Mouse (Mus musculus): ENCODE measurements around the gene Oscp1. TPM values are rescaled to one million over a fixed set of nuclear protein-coding genes. Genes with fewer than 3 reads are reported as not detected.
A peak's percentile ranks its signal among the peaks of the same experiment; 100 is the strongest.
"Not testable (repeated sequence)": the region's sequence is repeated elsewhere in the genome, so short reads cannot be mapped to it uniquely, and the experiment has no call there.

Gene Oscp1
- polyA plus RNA-seq, 1 experiment from 2014 or later, result 22.8 TPM

DNA sequence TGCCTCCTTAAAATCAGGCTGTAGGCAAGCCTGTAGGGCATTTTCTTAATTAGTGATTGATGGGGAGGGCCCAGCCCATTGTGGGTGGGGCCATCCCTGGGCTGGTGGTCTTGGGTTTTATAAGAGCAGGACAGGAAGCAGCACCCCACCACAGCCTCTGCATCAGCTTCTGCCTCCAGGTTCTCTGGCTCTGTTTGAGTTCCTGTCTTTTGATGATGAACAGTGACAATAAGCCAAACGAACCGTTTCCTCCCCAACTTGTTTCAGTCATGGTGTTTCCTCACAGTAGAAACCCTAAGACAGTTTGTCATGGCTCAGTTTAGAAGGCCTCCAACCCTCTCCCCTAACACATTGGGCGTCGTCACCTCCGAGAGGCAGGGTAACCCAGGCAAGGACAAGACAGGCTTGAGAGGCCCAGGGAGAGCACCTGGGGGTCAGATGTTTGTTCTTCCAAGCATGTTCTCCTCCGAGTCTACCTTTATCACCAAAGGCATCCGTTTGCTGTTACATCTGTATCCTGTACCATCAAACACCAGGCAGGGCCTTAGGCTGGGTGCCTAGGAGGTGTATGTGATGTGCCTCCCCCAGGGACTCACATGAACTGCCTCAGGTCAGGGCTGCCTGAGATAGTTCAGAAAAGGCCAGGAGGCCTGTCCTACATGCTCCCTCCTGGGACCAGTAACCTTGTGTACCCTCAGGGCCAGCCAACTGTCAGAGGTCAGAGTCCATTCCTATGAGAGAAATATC is 31.9 kb downstream of the Oscp1 start:
- no peak overlapping the region for H3K4me3 ChIP-seq
- 0 out of 2 replicates have a peak overlapping the region, but pooled peaks have one; percentile 4 for H3K9ac ChIP-seq
- no peaks in the 10 kb centered on the region for H3K27me3 ChIP-seq
- 63% methylated on average over 7 of the region's 7 CpGs for WGBS
- H3K4me1 ChIP-seq, result no peaks in the 10 kb centered on the region
- no peak overlapping the region for H3K4me2 ChIP-seq
- H3K9me3 ChIP-seq, result no peaks in the 10 kb centered on the region
- no peak for ATAC-seq (ENCODE audit: borderline replicate concordance, extremely low read depth, low FRiP score, low TSS enrichment)
- no peak overlapping the region for H3K27ac ChIP-seq
- no peaks in the 10 kb centered on the region for H3K36me3 ChIP-seq

DNA sequence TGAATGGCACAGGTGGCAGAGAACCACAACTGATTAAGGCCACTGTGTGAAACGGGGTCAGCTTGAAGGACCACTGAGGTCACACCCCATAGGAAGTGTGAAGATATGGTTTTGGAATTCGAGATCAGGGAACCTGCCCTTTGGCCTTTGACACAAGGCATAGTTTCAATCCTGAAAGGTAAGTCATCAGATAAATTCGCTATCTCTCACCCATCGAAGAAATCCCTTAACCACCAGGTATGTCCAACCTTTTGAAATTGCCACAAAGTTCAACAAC is 32.4 kb downstream of the Oscp1 start:
- no peak overlapping the region for H3K4me3 ChIP-seq
- ATAC-seq (ENCODE audit: borderline replicate concordance, extremely low read depth, low FRiP score, low TSS enrichment), result no peak
- H3K9me3 ChIP-seq, result no peaks in the 10 kb centered on the region
- 69% methylated on average over 4 of the region's 4 CpGs for WGBS
- H3K9ac ChIP-seq, result no peak overlapping the region
- no peak overlapping the region for H3K27ac ChIP-seq
- no peak overlapping the region for H3K4me2 ChIP-seq
- H3K27me3 ChIP-seq, result no peaks in the 10 kb centered on the region
- H3K4me1 ChIP-seq, result no peaks in the 10 kb centered on the region
- no peaks in the 10 kb centered on the region for H3K36me3 ChIP-seq

DNA sequence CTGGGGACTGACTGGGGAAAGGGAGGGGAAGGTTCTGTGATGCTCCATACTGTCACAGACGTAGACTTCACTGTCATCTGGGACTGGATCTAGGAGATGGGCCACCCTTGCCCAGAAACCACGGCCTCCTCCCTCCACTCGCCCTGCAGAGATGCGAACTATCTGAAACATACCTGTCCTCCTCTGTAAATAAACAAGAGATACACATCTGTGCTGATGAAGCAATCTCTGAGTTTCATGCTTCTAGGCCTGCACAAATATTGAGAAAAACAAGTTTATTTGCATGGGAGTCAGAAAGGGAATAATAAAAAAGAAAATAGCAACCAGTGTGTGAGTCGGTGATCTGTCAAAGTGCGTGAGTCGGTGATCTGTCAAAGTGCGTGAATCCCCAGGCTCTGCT is 33.5 kb downstream of the Oscp1 start:
- 70% methylated on average over 8 of the region's 8 CpGs for WGBS
- peaks cover under 1% of the 10 kb centered on the region; the same call in 1 of the 2 replicates for H3K4me1 ChIP-seq
- ATAC-seq (ENCODE audit: borderline replicate concordance, extremely low read depth, low FRiP score, low TSS enrichment), result no peak
- H3K9ac ChIP-seq, result no peak overlapping the region
- H3K4me2 ChIP-seq, result no peak overlapping the region
- H3K27ac ChIP-seq, result no peak overlapping the region
- H3K4me3 ChIP-seq, result no peak overlapping the region
- no peaks in the 10 kb centered on the region for H3K36me3 ChIP-seq
- no peaks in the 10 kb centered on the region for H3K27me3 ChIP-seq
- no peaks in the 10 kb centered on the region for H3K9me3 ChIP-seq

DNA sequence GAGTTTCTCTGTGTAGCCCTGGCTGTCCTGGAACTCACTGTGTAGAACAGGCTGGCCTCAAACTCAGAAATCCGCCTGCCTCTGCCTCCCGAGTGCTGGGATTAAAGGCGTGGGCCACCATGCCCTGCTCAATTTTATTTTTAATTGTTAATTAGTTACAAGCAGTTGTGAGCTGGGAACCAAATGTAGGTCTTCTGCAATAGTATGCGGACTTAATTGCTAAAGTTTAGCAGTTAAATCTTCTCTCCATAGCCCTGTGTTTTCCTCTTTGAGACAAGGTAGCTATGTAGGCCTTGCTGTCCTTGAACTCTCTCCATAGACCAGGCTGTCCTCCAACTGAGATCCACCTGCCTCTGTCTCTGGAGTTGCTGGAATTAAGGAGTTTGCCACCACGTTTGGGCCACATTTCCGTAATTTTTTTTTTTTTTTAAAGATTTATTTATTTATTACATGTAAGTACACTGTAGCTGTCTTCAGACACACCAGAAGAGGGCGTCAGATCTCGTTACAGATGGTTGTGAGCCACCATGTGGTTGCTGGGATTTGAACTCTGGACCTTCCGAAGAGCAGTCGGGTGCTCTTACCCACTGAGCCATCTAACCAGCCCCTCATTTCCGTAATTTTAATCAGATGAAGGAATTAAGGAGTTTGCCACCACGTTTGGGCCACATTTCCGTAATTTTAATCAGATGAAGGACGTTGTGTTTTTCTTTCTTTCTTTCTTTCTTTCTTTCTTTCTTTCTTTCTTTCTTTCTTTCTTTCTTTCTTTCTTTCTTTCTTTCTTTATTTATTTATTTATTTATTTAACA is 37.5 kb downstream of the Oscp1 start:
- 52% methylated on average over 14 of the region's 14 CpGs for WGBS
- not testable (repeated sequence) for ATAC-seq (ENCODE audit: borderline replicate concordance, extremely low read depth, low FRiP score, low TSS enrichment); H3K4me1 ChIP-seq; H3K27ac ChIP-seq; H3K27me3 ChIP-seq; H3K36me3 ChIP-seq; H3K9me3 ChIP-seq; H3K9ac ChIP-seq
- Histone ChIP-seq H3K4me2 (peak overlapping the region; percentile 60), H3K4me3 (peak overlapping the region; percentile 65)

DNA sequence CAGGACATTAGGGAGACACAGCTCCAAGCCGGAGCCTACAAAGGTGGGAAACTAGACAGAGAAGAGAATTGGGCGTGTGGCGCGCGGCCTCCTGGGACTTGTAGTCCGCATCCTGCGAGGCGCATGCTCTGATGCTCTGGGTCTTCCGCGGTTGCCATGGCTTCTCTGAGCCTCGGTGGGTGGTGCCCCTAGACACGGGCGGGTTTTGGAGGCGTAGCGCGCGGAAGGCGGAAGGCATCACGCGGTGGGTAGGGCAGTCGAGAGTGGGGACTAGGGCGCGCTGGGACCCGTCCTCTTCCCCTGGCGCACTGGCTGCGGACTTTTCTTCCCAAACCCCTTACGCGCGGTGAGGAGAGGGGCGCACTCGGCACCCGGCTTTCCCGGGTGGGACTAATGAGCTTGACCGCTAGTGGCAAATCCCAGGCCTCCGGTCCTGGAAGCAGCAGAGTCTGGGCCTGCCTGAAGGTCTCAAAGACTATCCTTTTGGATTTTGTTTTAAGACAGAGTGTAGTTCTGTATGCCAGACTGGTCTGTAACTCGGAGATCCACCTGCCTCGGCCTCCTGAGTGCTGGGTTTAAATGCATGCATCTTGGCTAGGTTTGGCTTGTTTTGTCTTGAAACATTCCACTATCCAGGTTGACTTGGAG is 38.2 kb downstream of the Oscp1 start, which contains the start of gene Lsm10:
Lsm10 (plus strand) TSS at position 160 of the 648 bp plus-strand sequence.
- H3K27me3 ChIP-seq, result no peaks in the 10 kb centered on the region
- 0 out of 2 replicates have a peak, but pooled peaks cover 7% of the 10 kb centered on the region for H3K36me3 ChIP-seq
- peaks cover 9% of the 10 kb centered on the region; the same call in 1 of the 2 replicates for H3K4me1 ChIP-seq
- peak; percentile 98 for ATAC-seq (ENCODE audit: borderline replicate concordance, extremely low read depth, low FRiP score, low TSS enrichment)
- peak within 1 kb of the TSS; percentile 60 for H3K4me2 ChIP-seq
- H3K27ac ChIP-seq, result peak within 1 kb of the TSS; percentile 61; the same call in 1 of the 2 replicates
- WGBS, result 2% methylated on average over 37 of the region's 37 CpGs
- H3K9me3 ChIP-seq, result no peaks in the 10 kb centered on the region
- peak within 1 kb of the TSS; percentile 65 for H3K4me3 ChIP-seq
- H3K9ac ChIP-seq, result peak within 1 kb of the TSS; percentile 71

DNA sequence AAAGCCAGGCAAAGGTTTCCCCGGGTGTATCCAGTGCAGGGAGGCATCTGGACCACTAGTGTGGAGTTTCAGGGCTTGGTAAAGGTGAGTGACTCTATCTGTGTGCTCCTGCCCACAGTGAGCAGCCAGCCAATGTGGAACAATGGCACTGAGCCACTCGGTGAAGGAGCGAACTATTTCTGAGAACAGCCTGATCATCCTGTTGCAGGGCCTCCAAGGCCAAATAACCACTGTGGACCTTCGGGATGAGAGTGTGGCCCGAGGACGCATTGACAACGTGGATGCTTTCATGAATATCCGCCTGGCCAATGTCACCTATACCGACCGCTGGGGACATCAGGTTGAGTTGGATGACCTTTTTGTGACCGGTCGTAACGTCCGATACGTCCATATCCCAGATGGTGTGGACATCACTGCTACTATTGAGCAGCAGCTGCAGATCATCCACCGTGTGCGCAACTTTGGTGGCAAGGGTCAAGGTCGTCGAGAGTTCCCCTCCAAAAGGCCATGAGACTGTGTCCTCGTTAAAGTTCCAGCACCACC is 39.4 kb downstream of the Oscp1 start:
- Histone ChIP-seq H3K4me1 (peaks cover 15% of the 10 kb centered on the region), H3K4me3 (no peak overlapping the region), H3K27me3 (no peaks in the 10 kb centered on the region), H3K9me3 (no peaks in the 10 kb centered on the region), H3K27ac (no peak overlapping the region), H3K36me3 (0 out of 2 replicates have a peak, but pooled peaks cover 7% of the 10 kb centered on the region), H3K9ac (no peak overlapping the region), H3K4me2 (no peak overlapping the region)
- no peak for ATAC-seq (ENCODE audit: borderline replicate concordance, extremely low read depth, low FRiP score, low TSS enrichment)
- WGBS, result 91% methylated on average over 20 of the region's 20 CpGs

DNA sequence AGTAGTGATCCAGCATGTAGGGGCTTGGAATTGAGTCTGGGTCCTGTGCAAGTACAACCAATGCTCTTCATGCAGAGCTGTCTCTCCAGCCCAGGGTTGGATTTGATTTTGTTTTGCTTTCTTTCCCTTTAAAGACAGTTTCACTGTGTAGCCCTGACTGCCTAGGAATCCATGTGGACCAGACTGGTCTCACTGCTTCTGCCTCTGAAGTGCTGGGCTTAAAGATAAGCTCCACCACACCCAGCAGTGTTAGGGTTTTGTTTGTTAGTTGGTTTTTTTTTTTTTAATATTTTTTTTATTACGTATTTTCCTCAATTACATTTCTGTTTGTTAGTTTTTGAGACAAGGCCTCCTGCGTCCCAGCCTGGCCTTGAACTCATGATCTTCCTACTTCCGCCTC is 41.0 kb downstream of the Oscp1 start:
- no peak overlapping the region for H3K9ac ChIP-seq
- H3K27ac ChIP-seq, result no peak overlapping the region

DNA sequence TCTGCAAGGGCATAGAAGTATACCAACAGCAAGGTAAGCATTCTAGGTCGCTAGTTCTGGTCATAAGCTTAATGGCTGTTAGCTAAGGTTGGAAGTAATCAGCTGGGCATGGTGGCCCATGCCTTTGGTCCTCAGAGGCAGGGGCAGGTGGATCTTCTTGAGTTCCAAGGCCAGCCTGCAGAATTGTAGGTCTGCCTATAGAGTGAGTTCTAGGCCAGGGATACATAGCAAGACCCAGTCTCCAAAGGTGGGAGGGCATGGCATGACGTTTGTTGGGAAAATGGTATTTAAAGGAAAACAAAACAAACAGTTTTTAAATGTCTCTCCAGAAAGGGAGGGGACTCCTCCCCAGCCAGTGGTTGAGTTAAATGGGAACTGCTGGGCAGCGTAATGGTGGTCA is 42.4 kb downstream of the Oscp1 start:
- Histone ChIP-seq H3K9ac (no peak overlapping the region), H3K36me3 (0 out of 2 replicates have a peak, but pooled peaks cover 7% of the 10 kb centered on the region), H3K27ac (no peak overlapping the region), H3K4me1 (peaks cover 36% of the 10 kb centered on the region), H3K4me2 (no peak overlapping the region), H3K27me3 (no peaks in the 10 kb centered on the region), H3K9me3 (no peaks in the 10 kb centered on the region), H3K4me3 (no peak overlapping the region)
- WGBS, result 79% methylated on average over 3 of the region's 3 CpGs
- no peak for ATAC-seq (ENCODE audit: borderline replicate concordance, extremely low read depth, low FRiP score, low TSS enrichment)

More for the DNA sequence above, 41.0 kb downstream of the Oscp1 start:
- Histone ChIP-seq H3K9me3 (no peaks in the 10 kb centered on the region), H3K4me1 (peaks cover 22% of the 10 kb centered on the region), H3K4me2 (no peak overlapping the region), H3K36me3 (0 out of 2 replicates have a peak, but pooled peaks cover 7% of the 10 kb centered on the region), H3K27me3 (no peaks in the 10 kb centered on the region), H3K4me3 (no peak overlapping the region)
- no peak for ATAC-seq (ENCODE audit: borderline replicate concordance, extremely low read depth, low FRiP score, low TSS enrichment)
- 82% methylated on average over 3 of the region's 3 CpGs for WGBS

DNA sequence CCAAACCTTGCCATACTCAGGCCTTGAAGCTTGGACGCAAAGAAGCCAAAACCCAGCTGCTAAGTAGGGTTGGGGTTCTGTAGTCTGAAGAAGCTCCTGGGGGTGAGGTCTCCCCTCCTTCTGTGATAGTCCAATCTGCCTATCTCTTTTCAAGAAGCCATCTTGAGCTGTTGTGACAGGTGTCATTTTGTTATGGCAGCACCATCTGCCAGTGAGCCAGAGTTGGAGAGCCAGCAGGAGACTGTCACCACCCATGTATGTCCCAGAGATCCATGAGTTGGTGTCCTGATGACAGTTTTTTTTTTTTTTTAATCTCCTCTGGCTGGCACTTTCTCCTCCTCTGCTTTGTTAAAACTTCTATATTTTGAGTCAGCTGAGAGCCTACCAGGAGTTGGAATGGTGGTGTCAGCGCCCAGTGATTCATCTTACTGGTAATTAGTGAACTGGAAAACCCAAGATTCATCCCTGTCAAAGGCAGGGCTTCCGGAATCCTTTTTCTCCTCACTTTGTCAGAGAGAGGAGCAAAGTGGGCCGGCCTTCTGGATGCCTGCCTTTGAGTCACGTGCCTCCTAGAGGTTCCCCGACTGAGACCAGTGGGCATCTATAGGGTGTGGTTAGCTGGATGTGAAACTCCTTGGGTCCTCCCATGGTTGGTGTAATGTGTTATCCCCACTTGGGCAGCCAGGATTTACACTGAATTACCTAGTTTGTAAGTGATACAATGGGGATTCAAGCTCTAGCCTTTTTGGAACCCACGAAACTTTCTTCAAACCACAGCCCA is 43.9 kb downstream of the Oscp1 start:
- 44% methylated on average over 7 of the region's 7 CpGs for WGBS
- peak overlapping the region; percentile 93 for H3K4me2 ChIP-seq
- H3K9me3 ChIP-seq, result no peaks in the 10 kb centered on the region
- H3K4me3 ChIP-seq, result no peak overlapping the region
- H3K9ac ChIP-seq, result no peak overlapping the region
- 0 out of 2 replicates have a peak, but pooled peaks cover 7% of the 10 kb centered on the region for H3K36me3 ChIP-seq
- H3K4me1 ChIP-seq, result peaks cover 34% of the 10 kb centered on the region
- H3K27ac ChIP-seq, result peak overlapping the region; percentile 91
- ATAC-seq (ENCODE audit: borderline replicate concordance, extremely low read depth, low FRiP score, low TSS enrichment), result no peak
- H3K27me3 ChIP-seq, result no peaks in the 10 kb centered on the region

DNA sequence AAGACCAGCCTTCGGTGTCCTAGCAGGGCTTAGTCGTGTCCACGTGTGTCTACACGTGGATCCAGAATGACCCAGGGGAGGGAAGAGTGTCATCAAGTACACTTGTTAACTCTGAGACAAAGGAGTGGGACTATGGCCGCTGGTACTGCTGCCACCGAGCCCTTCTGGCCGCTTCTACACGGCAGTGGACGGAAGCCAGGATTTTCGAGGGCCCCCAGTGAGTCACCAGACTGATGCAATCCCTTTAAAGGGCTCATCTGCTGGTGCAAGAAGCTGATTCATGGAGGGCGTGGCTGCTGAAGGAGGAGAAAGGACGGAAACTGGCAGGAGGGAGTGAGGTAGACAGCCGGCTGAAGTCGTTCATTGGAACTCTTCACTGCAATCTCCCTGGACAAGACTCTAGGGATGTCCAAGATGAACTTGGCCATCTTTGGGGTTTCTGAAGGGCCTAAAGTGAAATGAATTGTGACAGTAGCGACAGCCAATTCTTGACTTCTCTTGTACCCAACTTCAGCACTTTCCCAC is 44.8 kb downstream of the Oscp1 start:
- Histone ChIP-seq H3K4me1 (peaks cover 32% of the 10 kb centered on the region), H3K9ac (peak overlapping the region; percentile 24), H3K4me2 (peak overlapping the region; percentile 93), H3K27ac (peak overlapping the region; percentile 91), H3K4me3 (peak overlapping the region; percentile 89), H3K27me3 (no peaks in the 10 kb centered on the region), H3K36me3 (0 out of 2 replicates have a peak, but pooled peaks cover 3% of the 10 kb centered on the region), H3K9me3 (no peaks in the 10 kb centered on the region)
- peak; percentile 72 for ATAC-seq (ENCODE audit: borderline replicate concordance, extremely low read depth, low FRiP score, low TSS enrichment)
- 1% methylated on average over 15 of the region's 15 CpGs for WGBS

All from lung, embryonic 15.5 days (tissue).